Mouse (Mus musculus) hindbrain, embryonic 11.5 days (tissue): ENCODE measurements around the gene Thap7. TPM values are rescaled to one million over a fixed set of nuclear protein-coding genes. Genes with fewer than 3 reads are reported as not detected.
"Not testable (repeated sequence)": the region's sequence is repeated elsewhere in the genome, so short reads cannot be mapped to it uniquely, and the experiment has no call there.

Source experiments
- ATAC-seq: fragments of 200-750 bp; cut with Nextera tagmentation; 2 replicates; pipeline ENCODE4 v1.8.0; 2017; ENCODE audit warnings: mild to moderate bottlenecking, moderate TSS enrichment, moderate library complexity; ENCODE audit not compliant: low FRiP score
- DNase-seq: peaks from one replicate; pipeline ENCODE4 v3.0.0-alpha.2; 2015; ENCODE audit warnings: low spot score
- H3K27ac ChIP-seq: fragments of 300-500 bp; sonication (generic); 2 replicates; pipeline ENCODE4 v1.5.1; 2014; ENCODE audit warnings: mild to moderate bottlenecking, low read depth, low read length
- H3K27me3 ChIP-seq: fragments of 300-500 bp; sonication (generic); 2 replicates; pipeline ENCODE4 v1.6.1; 2014; ENCODE audit warnings: mild to moderate bottlenecking, low read length, moderate library complexity, mixed read lengths; ENCODE audit not compliant: control insufficient read depth, insufficient read depth
- H3K36me3 ChIP-seq: fragments of 300-500 bp; sonication (generic); 2 replicates; pipeline ENCODE4 v1.6.1; 2014; ENCODE audit warnings: mild to moderate bottlenecking, low read length, moderate library complexity, mixed read lengths; ENCODE audit not compliant: control insufficient read depth, insufficient read depth
- H3K4me1 ChIP-seq: fragments of 300-500 bp; sonication (generic); replicated peaks from 2 replicates; pipeline ENCODE4 v1.6.1; 2014; ENCODE audit warnings: low read length, mixed read lengths; ENCODE audit not compliant: control insufficient read depth, insufficient read depth
- H3K4me2 ChIP-seq: fragments of 300-500 bp; sonication (generic); replicated peaks from 2 replicates; pipeline ENCODE4 v1.6.1; 2014; ENCODE audit warnings: mild to moderate bottlenecking, low read depth, low read length
- H3K4me3 ChIP-seq: fragments of 300-500 bp; sonication (generic); 2 replicates; pipeline ENCODE4 v1.5.1; 2014; ENCODE audit warnings: low read depth, low read length
- H3K9ac ChIP-seq: fragments of 300-500 bp; sonication (generic); 2 replicates; pipeline ENCODE4 v1.6.1; 2014; ENCODE audit warnings: low read depth, low read length
- H3K9me3 ChIP-seq: fragments of 300-500 bp; sonication (generic); 2 replicates; pipeline ENCODE4 v1.6.1; 2016; ENCODE audit warnings: low read length; ENCODE audit not compliant: control insufficient read depth
- WGBS: fragments of 180-500 bp; shearing (Covaris S2); extraction: QIAGEN DNeasy Blood & Tissue Kit; methylation state at CpG from one replicate; pipeline ENCODE4 v1.1.7; 2014; 5-methylcytosine and 5-hydroxymethylcytosine counted together
- polyA plus RNA-seq: library from polyadenylated mRNA; unstranded; fragments of >200 nt; fragmentation: Nextera tagmentation; extraction: Ambion mirVana; gene quantifications from 2 replicates; pipeline ENCODE4 v1.2.1, GENCODE M21; 2014

Thap7 gene
- polyA plus RNA-seq, 1 experiment from 2014 or later: 49.3 TPM

GRCm38 (mm10) chr16:17525524-17525923 is 5.4 kb downstream of the Thap7 start:
- no peaks in the 10 kb centered on the region; the same call in 1 of the 2 replicates for H3K4me1 ChIP-seq
- WGBS: 78% methylated on average over 3 of the region's 3 CpGs
- DNase-seq (no peak), ATAC-seq (no peak)
- no peaks in the 10 kb centered on the region for H3K9me3 ChIP-seq
- no peak overlapping the region for H3K4me2 ChIP-seq
- no peak overlapping the region for H3K4me3 ChIP-seq
- no peak overlapping the region for H3K9ac ChIP-seq
- H3K36me3 ChIP-seq: peaks cover 27% of the 10 kb centered on the region
- H3K27me3 ChIP-seq: no peaks in the 10 kb centered on the region
- no peak overlapping the region for H3K27ac ChIP-seq

DNA sequence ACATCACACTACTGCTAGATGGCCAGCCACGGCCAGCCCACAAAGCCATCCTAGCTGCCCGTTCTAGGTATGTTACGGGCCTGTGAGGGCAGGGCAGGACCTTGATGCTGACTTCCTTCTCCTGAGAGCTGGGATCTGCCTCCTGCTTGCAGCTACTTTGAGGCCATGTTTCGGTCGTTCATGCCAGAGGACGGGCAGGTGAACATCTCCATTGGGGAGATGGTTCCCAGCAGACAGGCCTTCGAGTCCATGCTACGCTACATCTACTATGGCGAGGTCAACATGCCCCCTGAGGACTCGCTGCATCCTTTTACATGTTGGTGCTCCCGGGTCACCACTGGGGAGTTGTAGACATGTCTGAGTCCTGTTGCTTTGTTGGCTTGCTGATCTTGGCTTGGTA is 6.8 kb downstream of the Thap7 start:
- WGBS: 96% methylated on average over 11 of the region's 11 CpGs
- no peak overlapping the region for H3K9ac ChIP-seq
- H3K4me2 ChIP-seq: no peak overlapping the region
- DNase-seq: no peak
- H3K36me3 ChIP-seq: peaks cover 27% of the 10 kb centered on the region
- H3K27me3 ChIP-seq: no peaks in the 10 kb centered on the region
- no peak overlapping the region for H3K27ac ChIP-seq
- H3K4me3 ChIP-seq: no peak overlapping the region
- H3K4me1 ChIP-seq: no peaks in the 10 kb centered on the region
- no peaks in the 10 kb centered on the region for H3K9me3 ChIP-seq
- no peak for ATAC-seq

GRCm38 (mm10) chr16:17518910-17519309 is 12.0 kb downstream of the Thap7 start:
- Histone ChIP-seq H3K4me1 (no peaks in the 10 kb centered on the region), H3K9me3 (no peaks in the 10 kb centered on the region), H3K36me3 (peaks cover 21% of the 10 kb centered on the region), H3K9ac (no peak overlapping the region), H3K27me3 (no peaks in the 10 kb centered on the region), H3K4me3 (no peak overlapping the region), H3K27ac (no peak overlapping the region), H3K4me2 (no peak overlapping the region)
- no peak for DNase-seq
- 95% methylated on average over 2 of the region's 2 CpGs for WGBS
- ATAC-seq: no peak

DNA sequence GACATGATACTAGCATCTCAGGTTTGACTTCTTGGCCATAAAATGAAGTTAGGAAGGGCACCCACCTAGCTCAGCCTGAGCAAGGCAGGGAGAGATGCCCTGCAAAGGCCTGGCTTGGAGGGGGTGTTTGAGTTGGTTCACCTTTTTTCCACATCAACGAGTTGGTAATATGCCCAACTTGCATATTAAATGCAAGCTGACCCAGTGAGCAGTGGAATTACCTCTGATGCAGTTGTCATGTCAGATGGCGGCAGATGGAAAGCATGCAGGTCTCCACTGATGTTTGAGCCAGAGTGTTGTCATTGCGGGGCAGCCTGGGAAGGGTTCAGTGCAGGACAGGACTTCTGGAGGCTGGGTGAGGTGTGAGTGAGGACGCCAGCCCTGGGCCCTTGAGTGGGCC is 19.5 kb downstream of the Thap7 start:
- no peak for ATAC-seq
- no peak overlapping the region for H3K4me2 ChIP-seq
- H3K27me3 ChIP-seq: no peaks in the 10 kb centered on the region
- peaks cover 5% of the 10 kb centered on the region; the same call in 1 of the 2 replicates for H3K36me3 ChIP-seq
- H3K27ac ChIP-seq: no peak overlapping the region
- no peak overlapping the region for H3K9ac ChIP-seq
- DNase-seq: no peak
- H3K4me3 ChIP-seq: no peak overlapping the region
- 92% methylated on average over 4 of the region's 4 CpGs for WGBS
- H3K9me3 ChIP-seq: no peaks in the 10 kb centered on the region
- no peaks in the 10 kb centered on the region for H3K4me1 ChIP-seq

- no peak for DNase-seq
- Histone ChIP-seq H3K9ac (no peak overlapping the region), H3K36me3 (no peaks in the 10 kb centered on the region), H3K4me2 (no peak overlapping the region), H3K4me3 (no peak overlapping the region), H3K27ac (no peak overlapping the region), H3K27me3 (no peaks in the 10 kb centered on the region), H3K4me1 (no peaks in the 10 kb centered on the region), H3K9me3 (no peaks in the 10 kb centered on the region)
- WGBS: 80% methylated on average over 2 of the region's 2 CpGs
- ATAC-seq: no peak
These were observed 20.2 kb downstream of the Thap7 start for GRCm38 (mm10) chr16:17510686-17511085.

- H3K9me3 ChIP-seq: no peaks in the 10 kb centered on the region
- H3K27me3 ChIP-seq: no peaks in the 10 kb centered on the region
- ATAC-seq: no peak
- WGBS: 93% methylated on average over 2 of the region's 2 CpGs
- no peak overlapping the region for H3K4me3 ChIP-seq
- DNase-seq: no peak
- no peaks in the 10 kb centered on the region for H3K4me1 ChIP-seq
- H3K27ac ChIP-seq: no peak overlapping the region
- H3K9ac ChIP-seq: no peak overlapping the region
- H3K36me3 ChIP-seq: no peaks in the 10 kb centered on the region
- peak overlapping the region; percentile 67; the same call in 1 of the 2 replicates for H3K4me2 ChIP-seq
These were observed 20.8 kb downstream of the Thap7 start for GRCm38 (mm10) chr16:17510143-17510542.

GRCm38 (mm10) chr16:17509240-17509597 is 21.7 kb downstream of the Thap7 start:
- H3K36me3 ChIP-seq: no peaks in the 10 kb centered on the region
- DNase-seq (no peak), ATAC-seq (no peak; the same call in none of the 2 replicates)
- H3K4me3 ChIP-seq: peak overlapping the region; percentile 78
- peak overlapping the region; percentile 89 for H3K9ac ChIP-seq
- no peaks in the 10 kb centered on the region for H3K9me3 ChIP-seq
- no peaks in the 10 kb centered on the region for H3K27me3 ChIP-seq
- H3K27ac ChIP-seq: 0 out of 2 replicates have a peak overlapping the region, but pooled peaks have one; percentile 67
- no peaks in the 10 kb centered on the region for H3K4me1 ChIP-seq
- 13% methylated on average over 9 of the region's 9 CpGs for WGBS
- peak overlapping the region; percentile 67 for H3K4me2 ChIP-seq

DNA sequence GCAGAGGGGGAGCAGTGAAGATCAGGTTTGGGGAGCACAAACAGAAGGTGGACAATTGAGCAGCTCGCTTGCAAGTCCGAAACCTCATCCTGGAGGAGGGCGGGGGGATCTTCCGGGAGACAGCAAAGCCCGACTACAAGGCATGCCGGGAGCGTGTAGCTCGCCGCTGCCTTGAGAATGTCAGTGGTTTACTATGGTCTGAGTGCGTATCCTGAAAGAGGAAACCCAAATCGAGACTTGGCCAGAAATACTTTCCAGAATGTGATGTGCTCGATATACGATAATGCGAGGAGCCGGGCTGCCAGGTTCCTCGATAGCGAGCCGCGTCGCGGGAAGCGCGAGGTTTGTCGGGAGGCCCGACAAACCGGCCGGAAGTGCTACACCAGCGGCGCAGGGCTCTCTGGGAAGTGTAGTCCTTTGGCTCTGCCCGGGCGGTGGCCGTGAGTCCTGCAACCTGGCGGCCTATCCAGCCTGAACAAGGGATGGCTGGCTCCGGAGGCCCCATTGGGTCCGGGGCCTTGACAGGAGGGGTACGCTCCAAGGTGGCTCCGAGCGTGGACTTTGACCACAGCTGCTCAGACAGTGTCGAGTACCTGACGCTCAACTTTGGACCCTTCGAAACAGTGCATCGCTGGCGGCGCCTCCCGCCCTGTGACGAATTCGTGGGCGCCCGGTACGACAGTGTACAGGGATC is 22.2 kb downstream of the Thap7 start, which contains the start of gene Lztr1:
Gene Lztr1 (plus strand): TSS at position 143 of the 694 bp plus-strand sequence.
- DNase-seq: peak; percentile 94
- no peaks in the 10 kb centered on the region for H3K4me1 ChIP-seq
- no peaks in the 10 kb centered on the region for H3K27me3 ChIP-seq
- H3K9me3 ChIP-seq: no peaks in the 10 kb centered on the region
- 1% methylated on average over 50 of the region's 50 CpGs for WGBS
- H3K36me3 ChIP-seq: no peaks in the 10 kb centered on the region
- peak; percentile 97 for ATAC-seq
- peak within 1 kb of the TSS; percentile 67 for H3K4me2 ChIP-seq
- peak within 1 kb of the TSS; percentile 78 for H3K4me3 ChIP-seq
- peak within 1 kb of the TSS; percentile 67 for H3K27ac ChIP-seq
- peak within 1 kb of the TSS; percentile 89 for H3K9ac ChIP-seq

GRCm38 (mm10) chr16:17508031-17508430 is 22.9 kb downstream of the Thap7 start:
- Histone ChIP-seq H3K4me3 (peak overlapping the region; percentile 78), H3K9ac (peak overlapping the region; percentile 89), H3K27ac (peak overlapping the region; percentile 67), H3K4me2 (peak overlapping the region; percentile 67)
- not testable (repeated sequence) for H3K27me3 ChIP-seq, H3K36me3 ChIP-seq, H3K9me3 ChIP-seq, H3K4me1 ChIP-seq
- 48% methylated on average over 2 of the region's 3 CpGs for WGBS
- ATAC-seq (peak; percentile 2; the same call in 1 of the 2 replicates), DNase-seq (peak; percentile 25)
